Mouse (Mus musculus): ENCODE data around the gene Fibp. TPM values are rescaled to one million over a fixed set of nuclear protein-coding genes. Genes with fewer than 3 reads are reported as not detected.

The Fibp gene
- polyA plus RNA-seq, 1 experiment from 2014 or later, result 129 TPM

- no peaks in the 10 kb centered on the region for H3K9me3 ChIP-seq (ENCODE audit: low read length)
- WGBS, result 27% methylated on average over 3 of the region's 3 CpGs
- H3K4me1 ChIP-seq (ENCODE audit: insufficient read depth, low read length), result peaks cover 38% of the 10 kb centered on the region
- peak overlapping the region; percentile 86 for H3K9ac ChIP-seq (replicated peaks; ENCODE audit: low read length)
- peaks cover 21% of the 10 kb centered on the region; the same call in 1 of the 2 replicates for H3K36me3 ChIP-seq (ENCODE audit: insufficient read depth, low read length)
- peak overlapping the region; percentile 79 for H3K4me3 ChIP-seq (ENCODE audit: low read length)
- H3K27me3 ChIP-seq (ENCODE audit: insufficient read depth, low read length), result no peaks in the 10 kb centered on the region
- ATAC-seq (ENCODE audit: low FRiP score, low TSS enrichment), result no peak
- H3K4me2 ChIP-seq (replicated peaks; ENCODE audit: low read depth, low read length), result peak overlapping the region; percentile 94
- no peak overlapping the region for H3K27ac ChIP-seq (ENCODE audit: low read length)
These were observed 519 bp upstream of the Fibp start for GRCm38 (mm10) chr19:5459896-5460295.

GRCm38 (mm10) chr19:5461411-5461810 lies 996 bp downstream of the Fibp start:
- Histone ChIP-seq H3K4me3 (ENCODE audit: low read length) (peak overlapping the region; percentile 79), H3K9ac (replicated peaks; ENCODE audit: low read length) (peak overlapping the region; percentile 86; the same call in 1 of the 2 replicates)
- 86% methylated on average over 6 of the region's 6 CpGs for WGBS

GRCm38 (mm10) chr19:5463212-5463611 lies 2.8 kb downstream of the Fibp start:
- peaks cover 50% of the 10 kb centered on the region for H3K36me3 ChIP-seq (ENCODE audit: insufficient read depth, low read length)
- H3K9ac ChIP-seq (replicated peaks; ENCODE audit: low read length), result no peak overlapping the region
- H3K27me3 ChIP-seq (ENCODE audit: insufficient read depth, low read length), result no peaks in the 10 kb centered on the region
- H3K9me3 ChIP-seq (ENCODE audit: low read length), result no peaks in the 10 kb centered on the region
- no peak overlapping the region for H3K4me3 ChIP-seq (ENCODE audit: low read length)
- no peak for ATAC-seq (ENCODE audit: low FRiP score, low TSS enrichment)
- peaks cover 19% of the 10 kb centered on the region for H3K4me1 ChIP-seq (ENCODE audit: insufficient read depth, low read length)
- no peak overlapping the region for H3K4me2 ChIP-seq (replicated peaks; ENCODE audit: low read depth, low read length)
- 91% methylated on average over 9 of the region's 9 CpGs for WGBS
- H3K27ac ChIP-seq (ENCODE audit: low read length), result no peak overlapping the region

More at GRCm38 (mm10) chr19:5461411-5461810, 996 bp downstream of the Fibp start:
- Histone ChIP-seq H3K27ac (ENCODE audit: low read length) (no peak overlapping the region), H3K27me3 (ENCODE audit: insufficient read depth, low read length) (no peaks in the 10 kb centered on the region), H3K36me3 (ENCODE audit: insufficient read depth, low read length) (peaks cover 35% of the 10 kb centered on the region), H3K9me3 (ENCODE audit: low read length) (no peaks in the 10 kb centered on the region), H3K4me2 (replicated peaks; ENCODE audit: low read depth, low read length) (peak overlapping the region; percentile 94), H3K4me1 (ENCODE audit: insufficient read depth, low read length) (peaks cover 23% of the 10 kb centered on the region)
- no peak for ATAC-seq (ENCODE audit: low FRiP score, low TSS enrichment)

GRCm38 (mm10) chr19:5463791-5464562 lies 3.6 kb downstream of the Fibp start:
- peak overlapping the region; percentile 43 for H3K4me2 ChIP-seq (replicated peaks; ENCODE audit: low read depth, low read length)
- H3K27me3 ChIP-seq (ENCODE audit: insufficient read depth, low read length), result no peaks in the 10 kb centered on the region
- peak overlapping the region; percentile 25 for H3K4me3 ChIP-seq (ENCODE audit: low read length)
- WGBS, result 36% methylated on average over 15 of the region's 15 CpGs
- peaks cover 50% of the 10 kb centered on the region for H3K36me3 ChIP-seq (ENCODE audit: insufficient read depth, low read length)
- peak overlapping the region; percentile 64 for H3K27ac ChIP-seq (ENCODE audit: low read length)
- ATAC-seq (ENCODE audit: low FRiP score, low TSS enrichment), result peak; percentile 55
- peaks cover 19% of the 10 kb centered on the region for H3K4me1 ChIP-seq (ENCODE audit: insufficient read depth, low read length)
- H3K9me3 ChIP-seq (ENCODE audit: low read length), result no peaks in the 10 kb centered on the region
- H3K9ac ChIP-seq (replicated peaks; ENCODE audit: low read length), result peak overlapping the region; percentile 37

GRCm38 (mm10) chr19:5465037-5465436 lies 4.6 kb downstream of the Fibp start:
- 93% methylated on average over 8 of the region's 8 CpGs for WGBS

GRCm38 (mm10) chr19:5466916-5467500 lies 6.6 kb downstream of the Fibp start:
- WGBS, result 93% methylated on average over 6 of the region's 6 CpGs
- no peak overlapping the region for H3K27ac ChIP-seq (ENCODE audit: low read length)
- H3K9ac ChIP-seq (replicated peaks; ENCODE audit: low read length), result 0 out of 2 replicates have a peak overlapping the region, but pooled peaks have one; percentile 10
- H3K4me1 ChIP-seq (ENCODE audit: insufficient read depth, low read length), result peaks cover 9% of the 10 kb centered on the region; the same call in 1 of the 2 replicates
- no peaks in the 10 kb centered on the region for H3K27me3 ChIP-seq (ENCODE audit: insufficient read depth, low read length)
- no peak overlapping the region for H3K4me2 ChIP-seq (replicated peaks; ENCODE audit: low read depth, low read length)
- ATAC-seq (ENCODE audit: low FRiP score, low TSS enrichment), result no peak
- H3K4me3 ChIP-seq (ENCODE audit: low read length), result no peak overlapping the region
- H3K36me3 ChIP-seq (ENCODE audit: insufficient read depth, low read length), result peaks cover 50% of the 10 kb centered on the region
- H3K9me3 ChIP-seq (ENCODE audit: low read length), result no peaks in the 10 kb centered on the region

More at GRCm38 (mm10) chr19:5465037-5465436, 4.6 kb downstream of the Fibp start:
- no peak overlapping the region for H3K27ac ChIP-seq (ENCODE audit: low read length)
- no peak for ATAC-seq (ENCODE audit: low FRiP score, low TSS enrichment)
- no peaks in the 10 kb centered on the region for H3K9me3 ChIP-seq (ENCODE audit: low read length)
- H3K4me3 ChIP-seq (ENCODE audit: low read length), result no peak overlapping the region
- H3K4me2 ChIP-seq (replicated peaks; ENCODE audit: low read depth, low read length), result no peak overlapping the region
- H3K36me3 ChIP-seq (ENCODE audit: insufficient read depth, low read length), result peaks cover 50% of the 10 kb centered on the region
- H3K9ac ChIP-seq (replicated peaks; ENCODE audit: low read length), result no peak overlapping the region
- peaks cover 16% of the 10 kb centered on the region for H3K4me1 ChIP-seq (ENCODE audit: insufficient read depth, low read length)
- H3K27me3 ChIP-seq (ENCODE audit: insufficient read depth, low read length), result no peaks in the 10 kb centered on the region

GRCm38 (mm10) chr19:5468374-5468773 lies 8.0 kb downstream of the Fibp start, which contains the start of gene Ctsw:
Gene Ctsw (minus strand): TSS chr19:5468507.
- H3K9me3 ChIP-seq (ENCODE audit: low read length), result no peaks in the 10 kb centered on the region
- H3K4me1 ChIP-seq (ENCODE audit: insufficient read depth, low read length), result peaks cover 11% of the 10 kb centered on the region; the same call in 1 of the 2 replicates
- no peak within 1 kb of the TSS for H3K4me2 ChIP-seq (replicated peaks; ENCODE audit: low read depth, low read length)
- H3K27me3 ChIP-seq (ENCODE audit: insufficient read depth, low read length), result no peaks in the 10 kb centered on the region
- 61% methylated on average over 5 of the region's 5 CpGs for WGBS
- H3K27ac ChIP-seq (ENCODE audit: low read length), result no peak within 1 kb of the TSS
- no peak within 1 kb of the TSS for H3K9ac ChIP-seq (replicated peaks; ENCODE audit: low read length)
- peaks cover 40% of the 10 kb centered on the region for H3K36me3 ChIP-seq (ENCODE audit: insufficient read depth, low read length)
- ATAC-seq (ENCODE audit: low FRiP score, low TSS enrichment), result no peak
- H3K4me3 ChIP-seq (ENCODE audit: low read length), result no peak within 1 kb of the TSS

GRCm38 (mm10) chr19:5471846-5472245 lies 11.4 kb downstream of the Fibp start:
- Histone ChIP-seq H3K36me3 (ENCODE audit: insufficient read depth, low read length) (peaks cover 10% of the 10 kb centered on the region; the same call in 1 of the 2 replicates), H3K4me3 (ENCODE audit: low read length) (no peak overlapping the region), H3K9ac (replicated peaks; ENCODE audit: low read length) (no peak overlapping the region), H3K4me1 (ENCODE audit: insufficient read depth, low read length) (peaks cover 21% of the 10 kb centered on the region), H3K27me3 (ENCODE audit: insufficient read depth, low read length) (no peaks in the 10 kb centered on the region), H3K9me3 (ENCODE audit: low read length) (no peaks in the 10 kb centered on the region), H3K27ac (ENCODE audit: low read length) (no peak overlapping the region), H3K4me2 (replicated peaks; ENCODE audit: low read depth, low read length) (no peak overlapping the region)
- no peak for ATAC-seq (ENCODE audit: low FRiP score, low TSS enrichment)
- WGBS, result 60% methylated on average over 5 of the region's 5 CpGs

GRCm38 (mm10) chr19:5472857-5473256 lies 12.4 kb downstream of the Fibp start:
- Histone ChIP-seq H3K4me3 (ENCODE audit: low read length) (no peak overlapping the region), H3K27ac (ENCODE audit: low read length) (no peak overlapping the region), H3K9me3 (ENCODE audit: low read length) (no peaks in the 10 kb centered on the region), H3K4me2 (replicated peaks; ENCODE audit: low read depth, low read length) (no peak overlapping the region), H3K4me1 (ENCODE audit: insufficient read depth, low read length) (peaks cover 21% of the 10 kb centered on the region), H3K36me3 (ENCODE audit: insufficient read depth, low read length) (peaks cover 4% of the 10 kb centered on the region; the same call in 1 of the 2 replicates), H3K9ac (replicated peaks; ENCODE audit: low read length) (no peak overlapping the region), H3K27me3 (ENCODE audit: insufficient read depth, low read length) (no peaks in the 10 kb centered on the region)
- no peak for ATAC-seq (ENCODE audit: low FRiP score, low TSS enrichment)
- WGBS, result 76% methylated on average over 3 of the region's 3 CpGs

- peaks cover 8% of the 10 kb centered on the region for H3K36me3 ChIP-seq (ENCODE audit: insufficient read depth, low read length)
- H3K4me3 ChIP-seq (ENCODE audit: low read length), result peak within 1 kb of the TSS; percentile 64
- H3K27ac ChIP-seq (ENCODE audit: low read length), result peak within 1 kb of the TSS; percentile 84
- no peaks in the 10 kb centered on the region for H3K9me3 ChIP-seq (ENCODE audit: low read length)
- H3K4me1 ChIP-seq (ENCODE audit: insufficient read depth, low read length), result peaks cover 21% of the 10 kb centered on the region
- peak; percentile 77 for ATAC-seq (ENCODE audit: low FRiP score, low TSS enrichment)
- peak within 1 kb of the TSS; percentile 86 for H3K9ac ChIP-seq (replicated peaks; ENCODE audit: low read length)
- H3K27me3 ChIP-seq (ENCODE audit: insufficient read depth, low read length), result no peaks in the 10 kb centered on the region
- H3K4me2 ChIP-seq (replicated peaks; ENCODE audit: low read depth, low read length), result peak within 1 kb of the TSS; percentile 66
- 2% methylated on average over 22 of the region's 22 CpGs for WGBS
These were observed 13.3 kb downstream of the Fibp start, which contains the start of gene Efemp2 for GRCm38 (mm10) chr19:5473720-5474119. Gene Efemp2 (plus strand): TSS chr19:5473954.
